Mouse (Mus musculus): Measurements from ENCODE around the gene Ninl. TPM values are rescaled to one million over a fixed set of nuclear protein-coding genes. Genes with fewer than 3 reads are reported as not detected.

Gene Ninl
- polyA plus RNA-seq, 1 experiment = 7.3 TPM

GRCm38 (mm10) chr2:151015316-151015715, 23.9 kb downstream of the Ninl start:
- TF ChIP-seq CTCF (IDR thresholded peaks at IDR 0.05; ENCODE audit: borderline replicate concordance, insufficient read depth, low read length) = no peak
- no peak for TF ChIP-seq POLR2A (IDR thresholded peaks at IDR 0.05; ENCODE audit: low read depth, low read length)
- no peak overlapping the region for H3K4me3 ChIP-seq (ENCODE audit: insufficient read depth, low read length)
- no peak overlapping the region for H3K27ac ChIP-seq (ENCODE audit: insufficient read depth, low read length)
- H3K4me1 ChIP-seq (ENCODE audit: control insufficient read depth, insufficient read depth, low read length) = no peaks in the 10 kb centered on the region

- H3K4me1 ChIP-seq (ENCODE audit: control insufficient read depth, insufficient read depth, low read length) = peaks cover 8% of the 10 kb centered on the region
- H3K4me3 ChIP-seq (ENCODE audit: insufficient read depth, low read length) = no peak overlapping the region
- TF ChIP-seq CTCF (IDR thresholded peaks at IDR 0.05; ENCODE audit: borderline replicate concordance, insufficient read depth, low read length) = no peak
- no peak for TF ChIP-seq POLR2A (IDR thresholded peaks at IDR 0.05; ENCODE audit: low read depth, low read length)
- no peak overlapping the region for H3K27ac ChIP-seq (ENCODE audit: insufficient read depth, low read length)
These were observed 27.9 kb downstream of the Ninl start for GRCm38 (mm10) chr2:151011273-151011672.

GRCm38 (mm10) chr2:151009515-151010085, 29.6 kb downstream of the Ninl start:
- no peak; the same call in 1 of the 2 replicates for TF ChIP-seq POLR2A (IDR thresholded peaks at IDR 0.05; ENCODE audit: low read depth, low read length)
- no peak for TF ChIP-seq CTCF (IDR thresholded peaks at IDR 0.05; ENCODE audit: borderline replicate concordance, insufficient read depth, low read length)
- no peak overlapping the region for H3K27ac ChIP-seq (ENCODE audit: insufficient read depth, low read length)
- peaks cover 9% of the 10 kb centered on the region for H3K4me1 ChIP-seq (ENCODE audit: control insufficient read depth, insufficient read depth, low read length)
- no peak overlapping the region for H3K4me3 ChIP-seq (ENCODE audit: insufficient read depth, low read length)

GRCm38 (mm10) chr2:151008939-151009509, 30.2 kb downstream of the Ninl start:
- peak overlapping the region; percentile 75 for H3K4me3 ChIP-seq (ENCODE audit: insufficient read depth, low read length)
- TF ChIP-seq CTCF (IDR thresholded peaks at IDR 0.05; ENCODE audit: borderline replicate concordance, insufficient read depth, low read length) = no peak
- TF ChIP-seq POLR2A (IDR thresholded peaks at IDR 0.05; ENCODE audit: low read depth, low read length) = peak; percentile 71
- no peak overlapping the region for H3K27ac ChIP-seq (ENCODE audit: insufficient read depth, low read length)
- peaks cover 14% of the 10 kb centered on the region for H3K4me1 ChIP-seq (ENCODE audit: control insufficient read depth, insufficient read depth, low read length)

GRCm38 (mm10) chr2:151008517-151008932, 30.7 kb downstream of the Ninl start:
- Histone ChIP-seq H3K4me1 (ENCODE audit: control insufficient read depth, insufficient read depth, low read length) (peaks cover 14% of the 10 kb centered on the region), H3K27ac (ENCODE audit: insufficient read depth, low read length) (no peak overlapping the region), H3K4me3 (ENCODE audit: insufficient read depth, low read length) (peak overlapping the region; percentile 75)
- TF ChIP-seq POLR2A (IDR thresholded peaks at IDR 0.05; ENCODE audit: low read depth, low read length) (no peak), CTCF (IDR thresholded peaks at IDR 0.05; ENCODE audit: borderline replicate concordance, insufficient read depth, low read length) (no peak)

GRCm38 (mm10) chr2:151008006-151008405, 31.2 kb downstream of the Ninl start:
- TF ChIP-seq CTCF (IDR thresholded peaks at IDR 0.05; ENCODE audit: borderline replicate concordance, insufficient read depth, low read length) (no peak), POLR2A (IDR thresholded peaks at IDR 0.05; ENCODE audit: low read depth, low read length) (no peak)
- no peak overlapping the region for H3K27ac ChIP-seq (ENCODE audit: insufficient read depth, low read length)
- peaks cover 14% of the 10 kb centered on the region for H3K4me1 ChIP-seq (ENCODE audit: control insufficient read depth, insufficient read depth, low read length)
- peak overlapping the region; percentile 75 for H3K4me3 ChIP-seq (ENCODE audit: insufficient read depth, low read length)

GRCm38 (mm10) chr2:151006281-151006945, 32.8 kb downstream of the Ninl start:
- no peak overlapping the region for H3K4me3 ChIP-seq (ENCODE audit: insufficient read depth, low read length)
- TF ChIP-seq POLR2A (IDR thresholded peaks at IDR 0.05; ENCODE audit: low read depth, low read length) (no peak), CTCF (IDR thresholded peaks at IDR 0.05; ENCODE audit: borderline replicate concordance, insufficient read depth, low read length) (no peak)
- H3K27ac ChIP-seq (ENCODE audit: insufficient read depth, low read length) = no peak overlapping the region
- H3K4me1 ChIP-seq (ENCODE audit: control insufficient read depth, insufficient read depth, low read length) = peaks cover 17% of the 10 kb centered on the region

- no peak for TF ChIP-seq CTCF (IDR thresholded peaks at IDR 0.05; ENCODE audit: borderline replicate concordance, insufficient read depth, low read length)
- H3K4me3 ChIP-seq (ENCODE audit: insufficient read depth, low read length) = no peak overlapping the region
- peak overlapping the region; percentile 69 for H3K27ac ChIP-seq (ENCODE audit: insufficient read depth, low read length)
- peaks cover 19% of the 10 kb centered on the region for H3K4me1 ChIP-seq (ENCODE audit: control insufficient read depth, insufficient read depth, low read length)
These were observed 34.8 kb downstream of the Ninl start for GRCm38 (mm10) chr2:151004390-151004789.

- H3K4me3 ChIP-seq (ENCODE audit: insufficient read depth, low read length) = no peak overlapping the region
- H3K4me1 ChIP-seq (ENCODE audit: control insufficient read depth, insufficient read depth, low read length) = peaks cover 19% of the 10 kb centered on the region
- TF ChIP-seq POLR2A (IDR thresholded peaks at IDR 0.05; ENCODE audit: low read depth, low read length) (no peak), CTCF (IDR thresholded peaks at IDR 0.05; ENCODE audit: borderline replicate concordance, insufficient read depth, low read length) (no peak)
- H3K27ac ChIP-seq (ENCODE audit: insufficient read depth, low read length) = peak overlapping the region; percentile 69
These were observed 35.4 kb downstream of the Ninl start for GRCm38 (mm10) chr2:151003796-151004195.

GRCm38 (mm10) chr2:151001619-151002175, 37.5 kb downstream of the Ninl start:
- Histone ChIP-seq H3K4me3 (ENCODE audit: insufficient read depth, low read length) (no peak overlapping the region), H3K27ac (ENCODE audit: insufficient read depth, low read length) (no peak overlapping the region), H3K4me1 (ENCODE audit: control insufficient read depth, insufficient read depth, low read length) (peaks cover 12% of the 10 kb centered on the region)
- TF ChIP-seq POLR2A (IDR thresholded peaks at IDR 0.05; ENCODE audit: low read depth, low read length) = no peak
- no peak for TF ChIP-seq CTCF (IDR thresholded peaks at IDR 0.05; ENCODE audit: borderline replicate concordance, insufficient read depth, low read length)
